Mouse (Mus musculus): ENCODE measurements around the gene Adamtsl4.
A peak's percentile ranks its signal among the peaks of the same experiment; 100 is the strongest.
"Not testable (repeated sequence)": the region's sequence is repeated elsewhere in the genome, so short reads cannot be mapped to it uniquely, and the experiment has no call there.

The Adamtsl4 gene

DNA sequence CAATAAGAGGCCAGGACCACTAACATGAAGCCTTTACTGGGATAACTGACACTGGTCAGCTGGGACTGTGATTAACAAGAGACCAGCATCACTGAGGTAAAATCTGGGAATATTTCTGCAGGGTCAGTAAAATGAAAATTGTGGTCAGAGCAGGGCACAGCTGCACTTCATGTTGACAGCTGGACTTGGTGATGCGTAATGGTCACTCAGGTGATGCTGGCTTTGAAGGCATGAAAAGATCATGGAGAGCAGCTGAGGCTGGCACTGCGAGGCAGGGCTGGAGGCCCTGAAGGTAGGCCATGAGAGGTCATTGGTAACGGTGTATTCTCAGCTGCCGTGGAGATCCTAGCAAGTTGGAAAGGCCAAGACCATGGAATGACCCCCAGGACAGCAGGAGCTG lies 10.6 kb upstream of the Adamtsl4 start:
- DNase-seq, result no peak

DNA sequence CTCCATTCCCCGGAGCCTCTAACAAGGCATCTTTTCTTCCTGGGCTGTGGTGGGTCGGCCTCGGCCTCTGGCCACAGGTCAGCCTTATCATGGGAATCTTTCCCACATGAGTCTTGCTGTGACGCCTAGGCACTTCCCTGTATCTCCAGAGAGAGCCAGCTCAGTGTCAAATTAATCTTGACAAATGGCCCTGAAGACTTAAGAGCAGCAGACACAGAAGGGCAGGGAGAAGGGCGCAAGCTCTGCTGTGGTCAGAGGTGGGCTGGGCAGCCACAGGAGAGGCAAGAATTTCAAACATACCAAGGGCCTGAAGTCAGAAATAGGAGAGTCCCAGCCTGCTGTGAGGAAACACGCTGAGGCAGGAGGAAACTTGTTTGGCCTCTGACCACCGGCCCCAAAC lies 8.6 kb upstream of the Adamtsl4 start:
- DNase-seq, result no peak

DNA sequence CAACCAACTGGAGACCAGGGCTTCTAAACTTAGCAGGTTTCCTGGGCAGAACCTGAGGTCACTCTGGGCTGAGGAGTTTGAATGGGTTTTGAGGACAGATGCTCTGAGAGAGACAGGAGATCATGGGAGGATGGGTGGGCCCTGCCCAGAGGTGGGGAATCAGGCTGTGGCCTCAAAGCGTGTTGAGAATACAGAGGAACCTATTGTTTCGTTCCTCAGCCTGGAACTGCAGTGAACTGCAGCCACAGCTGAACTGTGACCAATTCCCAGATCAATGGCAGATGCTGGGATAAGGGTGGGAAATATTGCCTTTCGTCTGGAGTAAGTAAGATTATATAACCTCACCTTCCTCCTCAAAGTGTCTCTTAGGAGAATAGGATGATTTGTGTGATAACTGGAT lies 8.1 kb upstream of the Adamtsl4 start:
- no peak for DNase-seq

DNA sequence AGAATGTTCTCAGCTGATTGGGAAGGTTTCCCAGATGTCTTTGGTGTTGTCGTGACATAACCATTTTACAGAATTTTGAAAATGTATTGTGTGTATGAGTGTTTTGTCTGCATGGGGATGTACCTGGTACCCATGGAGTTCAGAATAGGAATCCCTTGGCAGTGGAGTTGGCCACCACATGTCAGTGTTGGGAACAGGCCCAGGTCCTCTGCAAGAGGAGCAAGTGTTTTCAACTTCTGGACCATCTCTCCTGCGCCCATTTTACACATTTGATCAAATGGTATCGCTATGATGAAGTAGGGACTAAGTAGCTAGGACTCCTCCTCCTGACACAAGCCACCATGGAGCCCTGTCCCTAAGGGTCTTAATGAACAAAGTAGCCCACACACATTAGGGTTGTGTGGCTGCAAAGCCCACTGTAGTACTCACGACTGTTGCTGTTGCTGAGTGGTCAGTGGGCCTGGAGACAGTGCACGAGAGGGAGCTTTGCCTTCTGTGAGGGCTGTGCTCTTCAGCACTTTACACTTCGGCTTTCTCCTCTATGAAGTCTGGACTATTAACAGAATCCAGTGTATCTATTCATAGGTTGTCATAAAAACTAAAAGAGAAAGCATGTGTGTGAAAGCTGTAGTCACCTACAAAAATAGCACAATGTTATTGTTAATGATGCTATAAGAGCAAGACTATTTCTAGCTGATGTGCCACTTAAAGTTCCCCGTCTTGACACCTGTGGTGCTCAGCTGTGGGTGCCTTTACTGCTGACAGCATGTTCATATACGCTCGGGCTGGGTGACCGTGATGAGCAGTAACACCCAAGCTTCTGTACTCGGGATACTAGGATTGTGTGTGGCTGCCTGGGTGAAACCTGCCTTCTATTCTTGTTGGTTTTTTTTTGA lies 7.3 kb upstream of the Adamtsl4 start:
- no peak for DNase-seq

DNA sequence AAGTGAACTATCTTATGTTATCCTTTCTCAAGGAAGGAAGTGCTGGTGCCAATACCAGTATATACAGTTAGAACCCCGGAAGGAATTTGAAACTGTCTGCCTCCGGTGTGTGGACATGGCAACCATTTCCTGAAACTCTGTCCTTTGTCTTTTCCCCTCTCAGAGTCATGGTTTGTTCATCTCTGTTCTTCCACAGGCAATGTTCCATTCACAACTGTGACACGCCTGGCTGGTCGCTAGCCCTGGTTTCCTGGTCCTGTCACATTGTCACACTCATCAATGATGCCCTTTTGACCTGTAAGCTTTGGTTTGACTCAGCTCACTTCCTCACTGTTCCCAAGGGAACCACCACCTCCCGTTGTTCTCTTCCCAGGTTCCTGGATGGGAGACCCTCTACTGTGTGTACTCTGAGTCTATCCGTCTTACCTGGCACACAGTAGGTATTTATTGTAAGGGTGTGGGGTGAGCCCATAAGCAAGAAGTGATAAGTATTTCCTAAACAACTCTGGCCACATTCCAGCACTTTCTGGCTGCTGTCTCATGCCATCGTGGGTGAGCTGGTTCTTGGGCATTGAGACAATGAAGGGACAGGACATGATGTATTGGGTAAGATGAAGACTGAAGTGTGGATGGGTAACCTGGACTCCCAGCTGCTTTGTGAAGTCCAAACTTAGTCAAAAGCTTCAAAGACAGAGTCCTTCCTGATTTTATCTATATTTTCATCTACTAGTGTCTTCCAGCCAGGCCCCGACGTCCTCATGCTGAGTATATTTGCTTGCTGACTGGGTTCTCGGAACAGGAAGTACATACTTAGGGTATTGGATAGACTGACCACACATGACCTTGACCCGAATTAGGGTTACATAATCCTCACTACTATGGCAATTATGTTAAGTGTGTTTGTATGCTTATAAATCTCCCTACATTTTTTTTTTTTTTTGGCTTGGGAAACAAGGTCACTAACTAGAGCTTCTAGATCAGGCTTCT lies 6.4 kb upstream of the Adamtsl4 start:
- DNase-seq, result no peak

DNA sequence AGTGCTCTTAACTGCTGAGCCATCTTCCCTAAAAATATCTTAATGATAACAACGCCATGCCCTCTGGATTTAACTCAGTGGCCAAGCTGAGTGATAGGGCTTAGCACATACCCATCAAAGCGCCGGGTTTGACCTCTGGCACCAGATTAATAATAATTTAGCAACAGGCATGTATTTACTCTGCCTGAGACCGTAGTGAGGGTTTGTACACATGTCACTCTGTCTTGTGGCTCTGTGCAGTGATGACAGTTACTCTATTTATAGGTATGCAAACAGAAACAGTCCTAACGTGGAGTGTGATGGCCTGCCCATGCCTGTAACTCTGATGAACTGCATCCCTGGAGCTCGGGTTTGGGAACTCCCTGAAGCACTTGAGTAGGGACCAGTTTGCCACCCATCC lies 5.0 kb upstream of the Adamtsl4 start:
- DNase-seq, result no peak

DNA sequence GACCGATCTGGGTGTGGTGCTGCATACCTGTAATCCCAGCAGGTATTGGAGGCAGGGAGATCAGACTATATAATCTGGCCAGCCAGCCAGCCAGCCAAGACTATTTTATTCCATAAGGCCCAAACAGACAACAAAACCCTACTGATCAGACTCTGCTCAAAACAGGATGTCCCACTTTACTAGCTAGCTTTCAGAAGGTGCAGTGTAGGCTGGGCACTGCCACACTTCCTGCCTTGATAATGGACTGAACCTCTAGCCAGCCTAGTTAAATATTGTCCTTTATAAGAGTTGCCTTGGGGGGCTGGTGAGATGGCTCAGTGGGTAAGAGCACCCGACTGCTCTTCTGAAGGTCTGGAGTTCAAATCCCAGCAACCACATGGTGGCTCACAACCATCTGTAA lies 2.8 kb upstream of the Adamtsl4 start:
- DNase-seq, result not testable (repeated sequence)

DNA sequence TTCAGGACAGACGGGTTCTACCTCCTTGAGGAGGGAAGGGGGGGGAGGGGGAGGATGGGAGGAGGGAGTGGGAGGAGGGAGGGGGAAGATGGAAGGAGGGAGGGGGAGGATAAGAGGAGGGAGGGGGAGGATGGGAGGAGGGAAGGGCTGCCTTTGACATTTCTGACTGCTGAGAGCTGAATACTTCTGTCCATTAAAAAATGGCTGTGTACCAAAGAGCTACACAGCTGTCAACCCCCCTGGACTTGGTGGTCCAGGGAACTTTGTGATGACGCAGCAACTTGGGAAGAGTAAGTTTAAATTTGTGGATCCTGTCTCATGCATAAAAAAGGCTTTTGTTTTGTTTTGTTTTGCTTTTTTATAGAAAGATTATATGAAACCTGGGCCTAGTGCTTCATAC lies 2.2 kb upstream of the Adamtsl4 start:
- no peak for DNase-seq

DNA sequence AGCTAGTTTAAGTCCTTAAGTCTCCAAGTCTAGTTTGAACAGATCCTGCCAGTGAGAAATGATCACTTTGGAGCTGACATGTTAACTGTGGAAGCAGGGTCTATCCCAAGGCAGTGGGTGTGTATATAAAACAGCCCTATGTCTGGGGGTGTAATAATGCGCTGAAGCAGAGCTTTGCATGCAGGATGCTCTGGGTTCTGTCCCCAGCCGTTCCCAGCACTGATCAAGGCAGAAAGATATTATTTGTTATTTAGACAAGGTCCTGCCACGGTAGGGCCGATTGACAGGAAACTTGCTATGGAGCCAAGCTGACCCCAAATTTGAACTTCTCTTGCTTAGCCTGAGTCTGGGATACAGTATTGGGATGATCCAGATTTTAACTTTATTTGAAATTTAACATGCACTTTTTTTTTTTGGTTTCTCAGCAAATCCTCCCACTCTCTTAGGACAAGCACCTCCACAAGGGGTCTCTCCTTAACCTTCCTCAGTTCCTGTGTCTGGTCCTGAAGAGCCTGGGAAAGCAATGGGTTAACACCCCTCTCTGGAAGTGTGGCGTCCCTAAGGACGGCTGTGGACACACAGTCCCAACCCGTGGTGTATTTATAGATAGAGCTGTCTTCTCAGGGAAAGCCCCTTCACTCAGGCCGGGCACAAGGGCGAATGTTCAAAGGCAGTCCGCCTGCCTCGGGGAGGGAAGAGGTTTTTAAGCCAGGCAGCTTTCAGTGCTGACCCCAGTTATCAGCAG lies 1.6 kb upstream of the Adamtsl4 start:
- DNase-seq, result no peak

DNA sequence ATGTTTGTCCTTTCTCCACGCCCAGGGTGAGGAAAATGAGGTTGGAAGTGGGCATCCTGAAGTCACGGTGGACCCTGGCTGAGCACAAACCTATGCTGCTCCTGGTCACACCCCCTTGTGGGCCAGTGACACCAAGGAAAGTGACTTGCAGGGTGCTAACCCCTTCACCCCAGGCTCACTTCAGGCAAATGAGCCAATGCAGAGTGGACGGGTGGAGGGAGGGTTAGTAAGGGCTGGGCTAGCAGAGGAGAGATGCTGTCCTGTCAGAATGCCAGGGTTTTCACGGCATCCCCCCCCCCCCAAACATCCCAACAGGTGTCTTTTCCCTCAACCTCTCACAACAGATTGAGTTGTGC lies 571 bp downstream of the Adamtsl4 start:
- DNase-seq, result no peak

DNA sequence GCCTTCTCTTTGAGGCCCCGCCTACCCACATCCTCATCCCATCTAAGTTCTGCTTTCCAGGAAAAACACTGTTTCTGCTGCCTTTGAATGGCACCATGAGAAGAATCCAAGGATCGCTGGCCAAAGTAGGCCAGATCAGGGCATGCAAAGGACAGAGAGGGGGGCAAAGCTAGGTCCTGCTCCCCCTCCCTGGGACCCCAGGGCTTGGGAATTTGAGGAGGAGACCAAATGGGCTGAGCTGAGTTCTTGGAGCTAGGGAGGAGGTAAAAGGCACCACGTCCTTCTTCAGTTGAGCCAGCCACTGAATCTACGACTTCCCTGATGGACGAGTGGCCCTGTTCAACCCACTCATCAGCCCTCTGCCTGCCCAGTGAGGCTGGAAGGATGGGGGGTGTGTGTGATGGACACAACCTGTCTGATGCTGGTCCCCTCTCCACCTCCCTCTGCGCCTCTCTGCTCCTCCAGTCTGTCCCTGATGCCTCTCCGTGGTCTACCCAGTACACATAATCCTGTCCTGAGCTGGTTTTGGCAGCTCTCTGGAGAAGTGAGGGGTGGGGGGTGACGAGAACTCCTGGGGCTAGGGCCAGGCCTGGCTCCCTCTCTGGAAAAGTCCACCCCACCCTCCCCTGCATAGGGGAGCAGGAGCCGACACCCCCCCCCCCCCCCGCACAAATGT lies 1.1 kb downstream of the Adamtsl4 start:
- no peak for DNase-seq

DNA sequence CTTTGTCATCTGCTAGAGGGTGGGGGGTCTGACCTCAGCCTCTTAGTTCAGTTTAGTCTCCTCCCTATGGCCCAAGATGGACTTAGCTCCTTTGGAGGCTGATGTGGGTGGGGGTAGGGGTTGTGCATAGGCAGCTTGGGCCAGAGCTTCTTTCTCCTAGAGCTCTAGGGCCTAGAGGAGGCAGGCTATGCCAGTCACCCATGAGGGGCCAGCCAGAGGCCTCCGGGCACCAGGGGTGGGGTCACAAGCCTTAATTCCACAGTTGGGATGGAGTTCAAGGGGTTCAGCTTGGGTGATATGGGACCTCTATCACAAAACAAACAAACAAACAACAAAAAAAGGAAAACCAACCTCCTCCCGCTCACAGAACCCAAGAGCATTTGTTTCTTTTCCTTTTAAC lies 2.0 kb downstream of the Adamtsl4 start:
- no peak for DNase-seq

DNA sequence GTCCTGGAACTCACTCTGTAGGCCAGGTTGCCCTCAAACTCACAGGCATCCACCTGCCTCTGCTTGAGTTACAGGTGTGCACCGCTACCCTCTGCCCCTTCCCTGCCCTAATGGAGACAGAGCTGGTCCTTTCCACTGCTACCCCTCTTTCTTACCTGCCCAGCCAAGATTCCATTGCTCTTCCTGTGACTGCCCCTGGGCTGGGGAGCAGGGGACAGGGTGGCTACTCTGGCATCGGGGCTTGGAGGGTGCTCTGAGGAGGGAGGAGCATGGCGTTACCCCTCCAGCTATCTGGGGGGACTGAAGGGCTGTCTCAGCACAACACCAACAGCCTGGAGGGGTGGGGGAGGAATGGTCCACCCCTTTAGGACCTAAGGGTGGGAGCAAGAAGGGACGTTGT lies 2.4 kb downstream of the Adamtsl4 start:
- no peak for DNase-seq

DNA sequence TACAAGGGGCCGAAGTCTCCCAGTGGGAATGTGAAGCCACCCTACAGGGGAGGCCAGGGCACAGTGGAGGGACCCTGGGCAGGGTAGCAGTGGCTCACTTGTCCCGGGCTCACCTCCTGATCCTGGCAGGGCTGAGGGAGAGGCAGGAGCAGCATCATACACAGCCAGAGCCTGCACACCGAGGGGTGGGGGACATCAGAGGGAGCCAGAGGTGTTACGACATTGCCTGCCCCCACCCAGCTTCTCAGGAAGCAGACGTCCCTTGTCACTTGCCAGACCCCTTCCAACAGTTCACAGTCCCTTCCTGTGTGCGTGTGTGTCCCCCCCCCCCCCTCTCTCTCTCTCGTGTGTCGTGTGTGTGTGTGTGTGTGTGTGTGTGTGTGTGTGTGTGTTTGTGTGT lies 2.9 kb downstream of the Adamtsl4 start:
- no peak for DNase-seq

DNA sequence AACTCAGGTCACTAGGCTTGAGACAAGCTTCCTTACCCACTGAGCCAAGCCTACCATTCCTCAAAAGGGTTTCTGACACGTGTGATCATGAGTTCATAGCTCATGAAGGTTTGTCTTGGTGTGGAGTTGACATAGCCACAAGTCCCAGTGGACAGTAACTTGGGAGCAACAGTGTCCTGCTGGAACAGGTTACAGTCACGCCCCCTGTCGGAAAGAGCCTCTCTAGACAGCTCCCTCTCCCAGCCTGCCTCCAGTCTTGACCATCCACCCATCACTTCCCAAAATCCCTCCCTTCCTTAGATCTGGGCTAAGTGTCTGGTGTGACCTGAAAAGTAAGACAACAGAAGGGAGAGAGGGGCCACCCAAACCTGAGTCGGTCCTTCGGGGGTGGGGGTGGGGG lies 4.8 kb downstream of the Adamtsl4 start:
- no peak for DNase-seq

DNA sequence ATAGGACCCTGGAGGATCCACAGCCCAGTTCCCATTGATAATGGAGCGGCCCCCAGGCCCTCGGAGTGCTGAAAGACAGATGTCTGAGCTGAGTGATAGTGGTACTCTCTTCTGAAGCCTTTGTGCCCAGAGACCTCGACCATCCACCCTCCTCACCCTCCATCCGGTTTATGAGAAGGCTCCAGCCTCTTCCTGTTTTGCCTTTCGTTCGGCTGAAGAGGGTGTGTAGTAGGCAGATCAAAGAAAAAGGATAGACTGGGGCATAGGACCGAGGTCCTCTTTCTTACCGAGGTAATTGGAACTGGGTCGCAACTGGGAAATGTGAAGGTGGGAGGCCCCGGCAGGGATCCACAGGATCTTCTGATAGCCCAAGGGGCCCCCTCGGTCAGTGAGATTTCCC lies 6.4 kb downstream of the Adamtsl4 start:
- DNase-seq, result no peak

DNA sequence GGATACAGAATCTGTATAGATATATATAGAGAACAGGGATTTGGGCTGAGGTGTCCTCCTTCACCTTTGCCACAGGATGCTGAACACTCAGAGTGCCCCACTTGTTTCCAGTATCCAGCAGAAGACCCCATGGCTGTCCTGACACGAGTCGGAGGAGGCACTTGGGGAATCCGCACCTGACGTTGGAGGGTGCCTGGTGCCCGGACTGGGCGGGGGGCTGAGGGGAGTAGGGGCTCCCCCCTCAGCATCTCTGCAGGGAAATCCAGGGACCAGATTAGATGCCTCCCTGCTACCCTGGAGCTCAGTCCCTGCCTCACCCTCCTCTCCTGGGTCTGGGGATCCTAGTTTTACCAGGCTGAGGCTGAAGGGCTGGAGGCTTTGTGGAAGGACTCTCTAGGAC lies 7.0 kb downstream of the Adamtsl4 start:
- DNase-seq, result no peak

DNA sequence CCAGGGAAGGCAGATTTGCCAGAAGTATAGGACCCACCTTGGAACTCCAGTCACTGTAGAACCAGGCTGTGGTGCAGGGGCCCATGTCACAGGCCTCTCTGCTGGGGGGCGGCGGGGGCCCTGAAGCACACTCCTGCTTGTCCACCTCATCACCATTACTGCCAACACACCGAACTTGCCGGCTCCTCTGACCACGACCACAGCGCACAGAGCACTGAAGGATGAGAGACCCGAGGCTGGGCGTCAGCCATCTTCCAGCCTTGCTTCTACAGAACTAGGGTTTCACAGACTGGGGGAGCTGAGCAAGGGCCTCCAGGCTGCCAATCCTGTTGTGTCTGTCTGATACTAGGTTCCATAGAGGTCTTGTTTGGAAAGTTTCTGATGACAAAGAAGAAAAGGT lies 8.2 kb downstream of the Adamtsl4 start:
- no peak for DNase-seq

DNA sequence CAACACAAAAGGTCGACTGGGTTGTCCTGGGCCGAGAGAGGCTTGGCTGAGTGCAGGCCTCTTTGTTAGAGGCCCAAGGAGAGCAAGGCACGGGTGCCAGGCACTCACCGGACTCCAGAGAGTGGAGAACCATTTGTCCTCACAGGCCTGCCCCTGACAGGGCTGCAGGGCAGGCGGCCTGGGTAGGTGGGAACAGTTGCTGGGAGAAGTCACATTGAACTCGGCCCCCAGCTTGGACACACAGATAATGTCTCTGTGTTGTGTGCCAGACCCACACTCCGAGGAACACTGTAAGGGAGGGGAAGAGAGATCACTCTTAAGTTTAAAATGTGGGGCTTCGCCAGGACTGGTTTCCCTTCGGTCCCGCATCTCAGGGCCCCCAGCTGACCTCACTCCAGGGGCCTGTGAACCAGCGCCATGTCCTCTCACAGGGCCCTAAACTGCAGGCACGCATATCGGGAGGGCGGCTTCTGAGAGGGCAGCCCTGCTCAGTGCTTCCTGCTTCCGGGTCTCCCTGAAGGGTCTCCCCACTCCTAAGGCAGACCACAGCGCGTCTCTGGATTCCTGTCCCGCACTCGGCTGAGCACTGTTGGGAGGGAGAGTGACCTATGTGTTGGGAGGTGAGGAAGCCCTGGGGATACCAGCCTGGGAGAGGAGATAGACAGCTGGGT lies 10.2 kb downstream of the Adamtsl4 start:
- no peak for DNase-seq

DNA sequence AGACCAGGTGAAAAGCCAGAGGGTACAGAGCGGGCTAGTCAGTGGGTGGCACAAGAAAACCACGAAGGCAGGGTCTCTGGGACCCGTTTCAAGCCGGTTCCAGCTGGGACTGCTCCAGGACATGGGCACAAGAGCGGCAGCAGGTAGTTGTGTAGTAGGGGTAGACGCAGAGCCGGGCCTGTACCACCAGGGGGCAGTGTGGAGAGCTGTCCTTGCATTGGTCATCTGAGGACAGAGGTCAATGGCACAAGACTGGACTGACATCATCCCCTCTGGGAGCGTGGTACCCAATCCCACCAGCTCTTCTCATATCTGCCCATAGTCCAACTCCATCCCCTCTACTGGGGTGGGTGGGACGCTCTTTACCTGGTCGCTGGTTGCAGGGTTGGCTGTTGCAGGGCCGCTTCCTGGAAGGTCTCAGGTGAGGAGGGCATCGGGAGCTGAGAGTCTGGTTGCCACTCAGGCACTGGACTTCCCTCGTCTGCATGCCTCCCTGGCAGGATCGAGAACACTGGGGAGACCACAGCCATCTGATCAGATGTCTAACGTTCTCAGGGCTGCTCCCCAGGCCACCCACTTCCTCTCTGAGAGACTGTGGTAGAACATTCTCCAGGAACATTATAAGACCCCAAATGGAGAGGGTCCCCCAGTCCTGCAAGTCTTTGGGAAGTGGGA lies 10.8 kb downstream of the Adamtsl4 start:
- peak; percentile 68 for DNase-seq

DNA sequence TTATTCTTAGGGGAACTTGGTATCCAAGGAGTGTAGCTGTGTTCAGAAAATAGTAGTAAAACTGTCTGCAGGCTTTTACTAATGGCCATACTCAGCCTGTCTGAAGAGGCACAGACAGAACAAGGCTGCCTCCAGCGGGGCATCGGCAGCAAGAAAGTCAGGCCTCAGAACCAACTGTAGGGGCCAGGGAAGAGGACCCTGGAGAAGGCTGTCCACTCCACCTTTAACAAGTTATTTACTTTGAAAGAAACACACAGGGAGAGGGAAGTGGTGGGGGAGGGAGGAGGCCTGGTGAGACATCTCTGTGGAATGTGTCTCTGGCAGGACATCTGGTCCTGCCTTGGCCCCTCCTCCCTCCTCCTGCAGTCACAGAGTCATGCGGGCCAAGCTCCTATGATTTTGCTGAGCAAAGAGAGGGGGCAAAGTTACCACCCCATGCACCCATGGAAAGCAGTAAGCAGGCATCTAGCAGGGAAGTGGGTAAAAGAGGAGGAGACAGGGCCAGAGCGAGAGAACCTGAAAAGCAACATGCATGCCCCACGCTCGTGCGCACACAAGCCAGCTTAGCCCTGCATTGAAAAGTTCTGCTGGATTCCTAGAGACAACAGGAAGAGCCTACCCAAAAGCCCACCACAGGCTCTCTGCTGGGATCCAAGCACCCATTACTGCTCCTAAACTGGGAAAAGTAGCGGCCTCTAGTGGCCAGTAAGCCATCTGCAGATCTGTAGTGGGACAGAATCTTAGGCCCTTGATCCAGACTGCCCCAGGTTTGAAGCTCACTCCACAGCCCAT lies 12.2 kb downstream of the Adamtsl4 start:
- peak; percentile 83 for DNase-seq
